Mouse (Mus musculus): Measurements from ENCODE around the gene Psmd13.

The Psmd13 gene

GRCm38 (mm10) chr7:140944236-140944635 lies 62.5 kb downstream of the Psmd13 start:
- no peak for DNase-seq (ENCODE audit: low spot score in 2 of 2)

GRCm38 (mm10) chr7:140945247-140945646 lies 63.5 kb downstream of the Psmd13 start:
- DNase-seq (ENCODE audit: low spot score in 2 of 2): no peak

- no peak for DNase-seq (ENCODE audit: low spot score in 2 of 2)
Measured at GRCm38 (mm10) chr7:140946311-140946710, 64.5 kb downstream of the Psmd13 start.

GRCm38 (mm10) chr7:140946980-140947379 lies 65.2 kb downstream of the Psmd13 start:
- no peak for DNase-seq (ENCODE audit: low spot score in 2 of 2)

GRCm38 (mm10) chr7:140948161-140948560 lies 66.4 kb downstream of the Psmd13 start:
- no peak for DNase-seq (ENCODE audit: low spot score in 2 of 2)

All from spleen, postnatal 4 days (tissue).